Mouse (Mus musculus): ENCODE data around the gene Herc6.

GRCm38 (mm10) chr6:57607999-57608398 is 27.2 kb downstream of the Herc6 start:
- TF ChIP-seq CTCF (IDR thresholded peaks at IDR 0.05; ENCODE audit: low read depth) = no peak
- no peak for TF ChIP-seq EP300 (IDR thresholded peaks at IDR 0.05; ENCODE audit: low read depth)

Data from liver, postnatal 0 days (tissue).